ENCODE assay signal across 13 mouse cellular contexts in genomic region chr7:143628540-143628939, GRCm38 (mm10). TPM values are rescaled to one million over a fixed set of nuclear protein-coding genes. Genes with fewer than 3 reads are reported as not detected.
A peak's percentile ranks its signal among the peaks of the same experiment; 100 is the strongest.
DNase-seq lines count a peak whose midpoint lies in the region; ATAC-seq and TF ChIP-seq lines count a peak whose summit lies in the region.
"Had no signal": no experiment of that assay in that cellular context is flagged by ENCODE, and none has a peak within 500 bp of the region (broad histone marks: within the 10 kb centered on the region; RNA-seq: fewer than 3 reads in every experiment).

Gene Tnfrsf26, minus strand, starts transcription at chr7:143628722.

- WGBS in thymus, adult 2 months, result 32% methylated on average over 1 of the region's 1 CpGs
- WGBS in liver, embryonic 13.5 days (ENCODE audit: insufficient replicate concordance), result 66% methylated on average over 1 of the region's 1 CpGs

- no peak for TF ChIP-seq CTCF in thymus, adult 2 months (IDR thresholded peaks at IDR 0.05; ENCODE audit: borderline replicate concordance, control insufficient read depth, extremely low read depth, insufficient read depth, low read length, poor library complexity)

- no peaks in the 10 kb centered on the region for H3K27me3 ChIP-seq in thymus, adult 2 months (ENCODE audit: control insufficient read depth, insufficient read depth, low read length)
- no peaks in the 10 kb centered on the region for H3K27me3 ChIP-seq in liver, embryonic 13.5 days
- H3K27me3 ChIP-seq: embryonic facial prominence, embryonic 13.5 days; intestine, embryonic 15.5 days had no signal

- H3K27ac ChIP-seq in thymus, adult 2 months (ENCODE audit: control insufficient read depth, insufficient read depth, low read length), result peak within 1 kb of the TSS; percentile 98
- H3K27ac ChIP-seq in liver, embryonic 13.5 days, result no peak within 1 kb of the TSS
- H3K27ac ChIP-seq: embryonic facial prominence, embryonic 13.5 days; intestine, embryonic 15.5 days had no signal

- peak within 1 kb of the TSS; percentile 46 for H3K4me3 ChIP-seq in thymus, adult 2 months (ENCODE audit: control insufficient read depth, insufficient read depth, low read length)
- no peak within 1 kb of the TSS for H3K4me3 ChIP-seq in liver, embryonic 13.5 days (replicated peaks)
- H3K4me3 ChIP-seq: embryonic facial prominence, embryonic 13.5 days; intestine, embryonic 15.5 days had no signal

- TF ChIP-seq POLR2A in thymus, adult 2 months (IDR thresholded peaks at IDR 0.05; ENCODE audit: control insufficient read depth, extremely low read depth, insufficient read depth, low read length, poor library complexity), result no peak

- no peak within 1 kb of the TSS for H3K9ac ChIP-seq in liver, embryonic 13.5 days
- H3K9ac ChIP-seq: embryonic facial prominence, embryonic 13.5 days; forebrain, postnatal 0 days; intestine, embryonic 15.5 days had no signal

- DNase-seq in thymus, adult 2 months, result peak; percentile 21
- DNase-seq in thymus, postnatal 36 days, result no peak
- no peak for DNase-seq in liver, embryonic 13.5 days
- DNase-seq in embryo, embryonic 9.5 days (ENCODE audit: extremely low spot score), result no peak
- no peak for DNase-seq in retina, embryonic 14.5 days (ENCODE audit: low spot score)
- DNase-seq: cerebellum, postnatal 36 days; forebrain, postnatal 0 days; gastrocnemius, postnatal 36 days had no signal

- no peaks in the 10 kb centered on the region for H3K36me3 ChIP-seq in thymus, adult 2 months (ENCODE audit: control insufficient read depth, insufficient read depth, low read length)
- H3K36me3 ChIP-seq in liver, embryonic 13.5 days, result no peaks in the 10 kb centered on the region
- H3K36me3 ChIP-seq: embryonic facial prominence, embryonic 13.5 days; intestine, embryonic 15.5 days had no signal

- peaks cover 24% of the 10 kb centered on the region for H3K4me1 ChIP-seq in thymus, adult 2 months (replicated peaks; ENCODE audit: control insufficient read depth, insufficient read depth, low read length)
- no peaks in the 10 kb centered on the region for H3K4me1 ChIP-seq in liver, embryonic 13.5 days (replicated peaks)
- H3K4me1 ChIP-seq: embryonic facial prominence, embryonic 13.5 days; intestine, embryonic 15.5 days had no signal

- H3K9me3 ChIP-seq in liver, embryonic 13.5 days (replicated peaks), result no peaks in the 10 kb centered on the region
- H3K9me3 ChIP-seq: embryonic facial prominence, embryonic 13.5 days; intestine, embryonic 15.5 days had no signal

- H3K4me2 ChIP-seq in liver, embryonic 13.5 days, result peak within 1 kb of the TSS; percentile 12; the same call in 1 of the 2 replicates
- H3K4me2 ChIP-seq: embryonic facial prominence, embryonic 13.5 days; intestine, embryonic 15.5 days had no signal

- peak; percentile 40 for ATAC-seq in activated CD4-positive, CD25-positive, alpha-beta regulatory T cell, adult 4 months
- ATAC-seq in liver, embryonic 13.5 days (ENCODE audit: low read depth), result no peak
- peak; percentile 17; the same call in 1 of the 2 replicates for ATAC-seq in neutrophil, adult 5-6 weeks (ENCODE audit: extremely low read depth, insufficient number of reproducible peaks, low FRiP score, poor library complexity, severe bottlenecking)
- ATAC-seq: forebrain, postnatal 0 days; intestine, embryonic 15.5 days had no signal

RNA-seq across cellular contexts. Expression of gene Tnfrsf26, which starts in this region (rescaled TPM):
- polyA plus RNA-seq in thymus, adult 2 months (2012; rRNA removed), result 6.4 and 7.4 TPM in 2 replicates
- polyA plus RNA-seq in activated CD4-positive, CD25-positive, alpha-beta regulatory T cell, adult 4 months (2017; shearing (Covaris generic)), result 100 to 1,000 TPM in 1 of 2 experiments, 10 to 100 TPM in 1; 96.1 to 107 TPM
- polyA plus RNA-seq in liver, embryonic 13.5 days (2015; fragmentation: Nextera tagmentation; extraction: Ambion mirVana), result 0.54 and 0.64 TPM in 2 replicates
- 19.0 and 20.9 TPM in 2 replicates for total RNA-seq in neutrophil, adult 5-6 weeks (2017)
- total RNA-seq: left cerebral cortex, adult 18-20 months had no signal

Comparison
In these comparisons a context has a peak if more than half of its experiments do, and no peak if none do; other contexts are left out.
1. RNA of gene Tnfrsf26 (polyA plus RNA-seq): 96.1 to 107 TPM in activated CD4-positive, CD25-positive, alpha-beta regulatory T cell, adult 4 months; 6.4 to 7.4 TPM in thymus, adult 2 months and 0.54 to 0.64 TPM in liver, embryonic 13.5 days; every median in the first group is over 10 times any median in the second.